Mouse (Mus musculus): Measurements from ENCODE around the gene Btg3.
A peak's percentile ranks its signal among the peaks of the same experiment; 100 is the strongest.
"Not testable (repeated sequence)": the region's sequence is repeated elsewhere in the genome, so short reads cannot be mapped to it uniquely, and the experiment has no call there.

Btg3 gene

DNA sequence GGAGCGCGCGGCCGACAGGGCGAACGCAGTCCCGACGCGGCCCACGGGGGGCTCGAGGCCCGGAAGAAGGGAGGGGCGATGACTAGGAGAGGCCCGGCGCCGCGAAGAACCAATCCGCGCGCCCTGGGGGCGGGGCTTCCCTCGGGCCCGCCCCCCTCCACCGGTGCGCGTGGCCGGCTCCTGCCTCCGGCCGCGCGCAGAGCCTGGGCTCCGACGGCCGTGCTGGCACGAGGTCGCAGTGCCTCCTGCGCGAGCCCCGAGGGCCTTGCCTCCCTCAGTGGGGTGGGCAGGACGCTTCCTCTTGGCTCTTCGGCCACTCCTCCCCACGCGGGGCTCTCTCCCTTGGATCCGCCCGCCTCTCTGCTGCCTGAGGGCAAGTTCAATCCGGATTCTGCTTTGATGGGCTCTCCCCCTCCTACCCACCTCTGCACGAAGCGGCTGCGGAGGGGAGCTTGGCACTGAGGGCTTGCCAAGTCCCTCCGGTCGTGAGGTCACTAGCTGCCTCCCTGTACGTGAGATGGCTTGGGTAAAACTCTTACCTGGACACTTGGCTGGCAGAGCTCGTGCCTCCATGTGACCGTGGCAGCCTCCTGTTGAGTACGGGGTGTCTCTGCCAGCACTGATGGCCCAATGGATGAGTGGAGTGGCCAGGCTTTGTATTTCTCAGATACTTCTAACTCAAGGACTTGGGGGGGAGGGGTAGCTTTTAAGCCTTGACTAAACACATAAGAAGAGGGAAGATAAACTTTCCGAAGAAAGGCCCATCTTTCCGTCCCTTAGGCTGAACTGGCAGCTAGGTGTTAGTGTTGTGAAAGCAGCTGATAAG is at the start of gene Btg3:
Btg3 (minus strand) TSS at position 448 of the 826 bp plus-strand sequence.
- DNase-seq (ENCODE audit: low spot score) = peak; percentile 96

DNA sequence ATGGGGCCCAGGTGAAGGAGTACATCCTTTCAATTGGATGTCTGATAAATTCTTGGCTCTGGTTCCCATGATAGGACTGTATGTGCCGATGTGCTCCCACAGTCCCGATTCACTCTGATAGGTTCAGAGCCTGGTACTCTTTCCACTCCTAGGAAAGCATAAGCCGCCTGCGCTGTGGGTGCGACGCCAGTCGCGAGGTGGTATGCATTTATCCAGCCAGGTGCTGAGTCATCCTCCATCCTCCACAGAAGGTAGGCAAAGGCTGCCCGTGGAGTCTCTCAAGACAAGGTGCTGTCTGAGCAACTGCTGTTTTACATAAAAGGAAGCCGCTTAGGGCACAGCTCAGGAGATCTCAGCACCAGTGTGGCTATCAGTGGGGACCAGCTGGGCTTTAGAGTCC is 40.7 kb upstream of the Btg3 start:
- DNase-seq (ENCODE audit: low spot score) = no peak

DNA sequence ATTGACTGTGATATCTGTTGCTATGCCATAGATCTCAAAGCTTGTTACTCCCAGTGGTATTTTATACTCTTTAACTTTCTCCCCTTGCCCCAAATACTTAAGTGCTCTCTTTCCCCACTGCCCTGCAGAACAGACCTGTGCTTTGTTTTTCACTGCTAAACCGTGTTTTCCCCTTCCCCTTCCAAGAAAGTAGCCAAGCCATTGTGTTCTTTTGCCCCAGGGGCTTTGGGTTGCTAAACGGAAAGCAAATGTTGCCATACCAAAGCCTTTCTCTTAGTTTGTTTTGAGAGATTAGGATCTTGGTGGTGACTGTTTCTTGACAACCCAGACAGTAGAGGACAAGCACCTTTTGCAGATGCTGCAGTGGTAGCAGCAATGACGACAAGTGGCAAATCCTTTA is 39.5 kb upstream of the Btg3 start:
- no peak for DNase-seq (ENCODE audit: low spot score)

DNA sequence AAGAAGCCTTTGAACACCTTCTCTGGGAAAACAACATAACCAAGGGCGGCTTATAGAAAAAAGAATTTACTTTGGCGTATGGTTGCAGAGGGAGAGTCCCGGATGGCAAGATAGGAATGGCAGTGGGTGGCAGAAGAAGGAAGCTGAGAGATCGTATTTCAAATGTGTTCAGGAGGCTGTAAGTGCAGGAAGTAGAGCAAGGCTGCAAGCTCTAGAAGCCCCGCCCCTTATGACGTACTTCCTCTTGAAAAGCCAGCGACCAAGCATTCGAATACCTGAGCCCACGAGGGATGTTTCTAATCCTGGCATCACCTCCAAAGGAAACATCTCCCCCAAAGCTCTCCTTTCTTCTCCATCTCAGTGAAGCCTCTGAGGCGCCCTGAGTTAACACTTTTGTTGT is 33.0 kb upstream of the Btg3 start:
- no peak for DNase-seq (ENCODE audit: low spot score)

DNA sequence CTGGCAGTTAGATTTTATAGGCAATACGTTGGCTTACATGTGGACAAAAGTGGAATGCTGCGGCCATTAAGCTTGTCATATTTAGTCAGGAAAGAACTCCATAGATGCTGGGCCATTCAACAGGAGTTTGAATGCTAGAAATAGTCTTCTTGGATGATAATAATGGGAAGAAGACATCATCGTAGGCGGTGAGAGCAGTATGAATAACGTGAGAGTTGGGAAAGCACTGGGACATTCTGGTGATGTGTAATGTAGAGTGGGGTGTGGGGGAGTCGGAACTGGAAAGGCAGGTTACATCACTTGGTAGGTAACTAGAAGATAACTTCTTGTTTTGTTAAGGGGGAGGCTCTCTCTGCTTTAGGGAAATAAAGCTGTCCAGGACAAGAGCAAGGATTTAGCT is 30.9 kb upstream of the Btg3 start:
- DNase-seq (ENCODE audit: low spot score) = no peak

DNA sequence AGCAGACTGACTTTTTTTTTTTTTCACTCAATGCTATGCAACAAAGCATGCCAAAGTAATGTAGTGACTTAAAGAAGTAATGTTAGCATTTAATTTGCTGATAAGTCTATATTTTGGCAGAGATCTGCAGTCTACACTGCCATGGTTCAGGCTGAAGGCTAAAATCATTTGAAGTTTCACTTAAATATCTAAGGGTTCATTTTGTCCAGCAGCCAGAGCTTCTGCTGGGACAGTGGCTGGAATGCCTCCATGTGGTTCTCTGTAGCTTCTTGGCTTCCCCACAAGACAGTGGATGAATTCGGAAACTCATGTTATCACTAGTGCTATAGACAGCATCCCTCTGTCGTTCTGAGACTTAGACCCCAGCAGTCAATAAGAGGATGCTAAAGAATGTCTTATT is 29.7 kb upstream of the Btg3 start:
- DNase-seq (ENCODE audit: low spot score) = no peak

DNA sequence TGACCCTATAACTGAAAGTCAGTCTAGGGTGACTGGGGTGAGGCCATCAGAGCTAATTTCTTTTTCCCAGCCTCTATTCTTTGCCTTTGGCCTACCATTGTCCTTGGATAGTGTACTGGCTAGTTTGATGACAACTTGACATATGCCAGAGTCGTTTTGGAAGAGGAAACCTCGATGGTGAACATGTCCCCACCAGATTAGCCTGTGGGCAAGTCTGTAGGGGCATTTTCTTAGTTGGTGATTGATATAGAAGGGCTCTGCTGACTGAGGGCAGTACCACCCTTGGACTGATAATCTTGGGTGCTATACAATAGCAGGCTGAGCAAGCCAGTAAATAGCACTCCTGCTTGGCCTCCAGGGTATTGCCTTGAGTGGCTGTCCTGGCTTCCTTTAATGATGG is 25.3 kb upstream of the Btg3 start:
- no peak for DNase-seq (ENCODE audit: low spot score)

DNA sequence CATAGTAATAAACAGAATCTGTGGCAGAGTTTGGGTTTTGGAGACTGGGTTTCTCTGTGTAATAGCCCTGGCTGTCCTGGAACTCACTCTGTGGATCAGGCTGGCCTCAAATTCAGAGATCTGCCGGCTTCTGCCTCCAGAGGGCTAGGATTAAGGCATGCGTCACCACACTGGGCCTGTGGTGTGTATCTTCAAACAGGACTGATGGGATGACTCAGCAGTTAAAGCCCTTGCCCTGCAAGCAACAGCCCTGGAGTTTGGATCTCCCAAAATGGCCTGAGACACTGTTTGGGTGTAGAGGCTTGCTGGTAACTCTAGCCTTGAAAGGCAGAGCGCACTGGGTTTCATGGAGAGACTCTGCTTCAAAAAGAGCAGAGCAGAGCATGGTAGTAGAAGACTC is 22.4 kb upstream of the Btg3 start:
- no peak for DNase-seq (ENCODE audit: low spot score)

DNA sequence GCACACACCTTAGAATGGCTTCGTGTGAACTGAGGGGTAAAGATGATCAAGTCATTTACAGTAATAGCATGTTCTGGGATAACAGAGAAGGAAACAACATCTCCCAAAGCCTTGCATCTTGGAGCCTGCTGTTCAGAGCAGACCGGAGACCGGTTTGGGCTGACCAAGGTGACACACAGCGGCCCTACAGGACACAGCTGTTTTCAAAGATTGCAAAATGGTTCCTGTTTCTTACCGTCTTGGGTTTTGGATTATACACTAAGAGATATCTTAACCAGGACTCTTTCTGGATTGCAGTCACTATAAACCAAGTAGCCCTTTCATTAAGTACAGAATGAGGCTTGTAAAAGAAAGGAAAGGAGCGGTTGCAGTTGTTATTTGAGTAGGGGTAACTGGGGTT is 21.7 kb upstream of the Btg3 start:
- DNase-seq (ENCODE audit: low spot score) = no peak

DNA sequence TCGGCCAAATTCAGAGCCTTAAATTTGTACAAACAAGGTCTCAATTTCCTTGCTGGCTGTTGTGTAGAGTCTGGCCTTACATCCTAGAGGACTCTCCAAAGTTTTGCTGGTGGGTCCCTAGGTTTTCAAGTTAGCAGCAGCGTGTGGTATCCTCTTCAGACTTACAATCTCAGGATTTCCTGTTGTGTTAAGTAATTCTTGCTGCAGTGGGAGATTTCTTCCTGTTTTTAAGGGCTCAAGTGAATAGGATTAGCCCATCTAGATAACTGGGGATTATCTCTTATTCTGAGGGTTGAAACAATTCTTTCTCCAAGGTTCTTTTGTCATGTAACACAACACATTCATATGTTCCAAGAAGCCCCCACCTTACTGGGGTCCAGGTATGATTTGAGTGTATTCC is 14.4 kb upstream of the Btg3 start:
- DNase-seq (ENCODE audit: low spot score) = no peak

DNA sequence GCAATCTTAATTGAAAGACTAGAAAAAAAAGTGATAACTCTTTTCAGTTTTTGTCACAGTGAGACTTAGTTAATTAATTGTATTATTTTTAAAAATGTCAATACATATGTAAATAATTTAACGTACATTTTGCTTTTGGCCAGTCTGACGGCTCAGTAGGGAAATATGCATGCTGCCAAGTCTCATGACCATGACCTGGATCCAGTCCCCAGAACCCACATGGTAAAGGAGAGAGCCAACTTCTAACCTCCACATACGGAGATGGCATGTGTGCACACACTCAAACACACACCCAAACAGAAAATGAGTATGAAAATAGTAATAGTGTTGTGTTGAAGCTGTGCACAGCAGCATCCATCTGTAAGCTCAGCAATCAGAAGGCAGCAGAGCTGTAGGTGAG is 13.0 kb upstream of the Btg3 start:
- no peak for DNase-seq (ENCODE audit: low spot score)

DNA sequence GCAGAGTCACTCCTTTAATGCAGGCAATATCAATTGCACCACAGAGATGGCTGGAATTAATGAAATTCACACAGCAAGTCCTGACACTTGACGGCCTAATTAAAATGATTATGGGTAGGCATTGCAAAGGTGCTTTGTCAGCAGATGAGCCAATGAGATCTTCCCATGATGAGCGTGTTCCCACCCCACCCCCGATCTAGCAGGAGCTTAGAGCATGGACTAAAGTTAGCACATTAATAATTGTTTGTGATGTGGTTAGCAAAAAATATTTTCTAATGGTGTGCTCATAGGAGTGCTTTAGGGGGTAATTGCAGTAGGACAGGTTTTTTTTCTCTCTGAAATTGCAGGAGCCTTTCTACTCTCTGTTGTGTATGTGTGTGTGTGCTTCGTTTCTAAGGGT is 12.1 kb upstream of the Btg3 start:
- DNase-seq (ENCODE audit: low spot score) = no peak

DNA sequence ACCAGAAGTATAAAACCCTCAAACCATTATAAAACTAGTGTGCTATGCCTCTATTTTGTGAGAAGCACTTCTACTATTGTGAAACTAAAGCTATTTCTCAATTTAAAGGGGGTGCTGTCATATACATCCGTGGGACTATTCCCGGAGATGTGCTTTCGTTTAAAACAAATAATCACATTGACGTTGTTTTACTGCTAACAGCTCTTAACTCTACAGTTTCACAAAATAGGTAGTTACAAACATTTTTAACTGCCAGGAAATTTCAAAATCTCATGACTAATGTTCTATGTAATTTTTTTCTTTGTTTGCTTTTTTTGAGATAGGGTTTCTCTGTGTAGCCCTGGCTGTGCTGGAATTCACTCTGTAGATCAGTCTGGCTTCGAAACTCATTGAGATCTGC is 1.5 kb upstream of the Btg3 start:
- DNase-seq (ENCODE audit: low spot score) = no peak

DNA sequence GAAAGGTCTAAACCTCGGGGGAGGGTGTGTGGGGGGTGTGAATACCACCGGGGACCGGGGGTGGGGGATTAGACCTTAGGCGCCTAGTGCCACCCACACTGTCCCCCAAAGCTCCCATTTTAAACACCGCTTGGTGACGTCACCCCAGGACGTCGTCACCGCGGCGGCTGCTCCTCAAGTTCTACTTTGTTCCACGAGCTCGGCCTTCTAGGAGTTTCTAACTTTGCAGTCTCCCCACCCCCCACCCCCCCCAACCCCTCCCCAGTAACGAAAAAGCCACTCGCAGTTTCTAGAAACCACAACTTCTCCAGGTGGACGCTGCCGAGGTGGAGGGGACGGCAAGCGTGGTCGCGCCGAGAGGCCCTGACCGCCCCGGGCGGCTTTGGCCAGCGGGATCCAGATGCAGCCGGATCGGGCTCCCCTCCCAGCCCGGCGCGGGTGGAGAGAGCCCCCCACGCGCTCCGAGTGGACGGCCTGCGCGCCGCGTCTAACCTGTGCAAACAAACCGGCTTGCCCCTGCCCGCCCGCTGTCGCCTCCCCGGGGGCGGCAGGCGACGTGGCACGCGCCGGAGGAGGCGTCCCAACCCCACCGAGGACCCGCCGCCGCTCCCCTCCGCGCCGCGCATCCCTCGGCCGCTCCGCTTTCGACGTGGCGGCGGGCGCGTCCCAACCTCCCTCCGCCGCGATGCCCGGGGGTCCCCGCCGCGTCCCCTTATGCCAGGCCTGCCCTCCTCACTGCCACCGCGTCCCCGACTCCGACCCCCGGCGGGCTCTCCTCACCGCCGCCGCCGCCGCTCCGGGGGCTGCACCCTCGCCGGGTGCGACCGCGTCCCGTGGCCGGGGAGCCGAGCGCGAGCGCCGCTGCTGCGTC is 936 bp downstream of the Btg3 start:
- DNase-seq (ENCODE audit: low spot score) = peak; percentile 74

DNA sequence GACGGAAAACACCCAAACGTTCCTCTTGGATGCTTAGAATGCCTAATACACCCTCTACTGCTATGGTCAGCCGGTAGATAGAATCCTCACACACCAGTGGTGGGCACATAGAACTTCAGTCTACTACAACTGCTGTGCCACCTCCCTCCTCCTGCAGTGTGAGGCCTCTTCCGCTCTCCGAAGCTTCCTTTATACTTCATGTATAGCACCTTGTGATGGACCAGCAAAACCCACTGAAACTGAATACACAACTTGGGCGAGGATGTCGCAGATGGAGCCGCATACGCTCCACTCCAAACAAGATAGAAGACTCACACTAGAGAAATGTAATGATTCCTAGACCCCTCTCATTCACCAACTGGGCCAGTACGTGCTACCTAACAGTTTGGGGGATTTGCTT is 1.8 kb downstream of the Btg3 start:
- peak; percentile 50 for DNase-seq (ENCODE audit: low spot score)

DNA sequence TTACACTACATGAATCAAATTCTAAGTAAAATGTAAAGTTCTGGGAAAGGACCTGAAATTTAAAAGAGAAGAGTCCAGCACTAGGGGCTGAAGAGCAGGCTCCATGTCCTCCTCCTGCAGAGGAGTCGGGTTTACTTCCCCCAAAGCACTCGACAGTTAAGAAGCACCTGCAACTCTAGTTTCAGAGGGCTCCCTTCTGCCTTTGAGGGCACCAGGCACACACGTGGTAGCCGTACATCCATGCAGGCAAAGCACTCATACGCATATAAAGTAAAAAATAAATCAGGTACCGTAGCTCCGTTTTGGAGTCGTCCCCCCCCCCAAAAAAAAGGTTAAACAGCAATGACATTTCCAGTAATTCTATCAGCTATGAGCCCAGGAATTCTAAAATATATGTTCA is 3.2 kb downstream of the Btg3 start:
- no peak for DNase-seq (ENCODE audit: low spot score)

DNA sequence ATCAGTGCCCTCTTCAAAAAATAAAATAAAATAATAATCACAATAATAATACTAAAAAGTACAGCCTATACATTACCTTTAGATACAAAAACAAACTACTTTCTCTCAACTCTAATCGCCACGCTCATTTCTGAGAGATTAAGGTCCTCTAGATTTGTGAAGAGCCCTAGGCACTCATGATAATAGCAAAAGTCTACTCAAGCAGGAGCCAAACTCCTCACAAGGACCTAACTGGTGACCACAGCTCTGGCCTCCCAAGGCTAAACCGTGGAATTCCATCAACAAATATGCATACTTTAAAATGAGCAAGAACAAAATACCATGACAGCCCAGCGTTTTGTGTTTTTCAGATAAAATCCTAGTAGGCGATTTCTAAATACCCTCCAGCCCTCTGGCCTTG is 4.2 kb downstream of the Btg3 start:
- no peak for DNase-seq (ENCODE audit: low spot score)

DNA sequence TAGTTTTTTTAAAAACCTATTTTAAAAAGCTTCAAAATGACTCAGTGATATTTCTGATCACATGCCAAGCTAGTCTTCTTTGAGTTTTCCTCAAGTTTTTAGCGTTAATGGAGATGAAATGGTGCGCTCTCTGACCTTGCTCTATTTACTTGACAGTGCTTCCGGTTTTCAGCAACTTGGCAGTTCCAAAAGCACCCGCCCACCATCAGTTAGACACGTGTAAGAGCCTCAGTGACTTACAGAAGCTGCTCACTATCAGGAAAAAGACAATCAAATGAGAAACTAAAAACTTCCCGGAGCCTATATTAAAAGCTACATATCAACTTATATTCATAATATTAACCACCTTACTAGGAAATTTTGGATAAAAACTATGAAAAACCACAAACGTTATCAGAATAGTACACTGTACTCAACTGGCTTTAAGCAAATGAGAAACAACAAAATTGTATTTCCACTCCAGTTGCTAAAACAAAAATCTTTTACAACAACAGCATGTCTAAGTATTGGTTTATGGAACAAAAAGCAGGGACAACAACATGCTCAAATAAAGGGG is 5.4 kb downstream of the Btg3 start:
- no peak for DNase-seq (ENCODE audit: low spot score)

DNA sequence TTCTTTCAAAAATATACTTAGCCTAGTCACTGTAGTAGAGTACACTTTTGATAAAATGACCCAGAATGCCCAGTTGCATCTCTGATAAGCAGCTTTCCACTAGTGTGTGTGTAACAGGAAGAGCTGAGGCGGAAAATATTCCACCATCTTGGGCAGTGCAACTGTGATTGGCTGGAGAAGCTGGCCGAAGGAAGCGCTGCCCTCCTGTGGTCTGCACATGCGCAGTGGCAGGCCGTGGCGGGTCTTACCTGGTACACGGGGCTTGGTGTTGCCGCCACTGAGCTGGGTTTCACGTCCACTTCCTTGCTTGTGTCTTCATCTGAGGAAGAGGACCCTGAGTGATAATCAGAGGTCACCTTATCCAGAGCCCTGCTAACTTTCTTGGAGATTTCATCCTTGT is 12.4 kb downstream of the Btg3 start:
- not testable (repeated sequence) for DNase-seq (ENCODE audit: low spot score)

DNA sequence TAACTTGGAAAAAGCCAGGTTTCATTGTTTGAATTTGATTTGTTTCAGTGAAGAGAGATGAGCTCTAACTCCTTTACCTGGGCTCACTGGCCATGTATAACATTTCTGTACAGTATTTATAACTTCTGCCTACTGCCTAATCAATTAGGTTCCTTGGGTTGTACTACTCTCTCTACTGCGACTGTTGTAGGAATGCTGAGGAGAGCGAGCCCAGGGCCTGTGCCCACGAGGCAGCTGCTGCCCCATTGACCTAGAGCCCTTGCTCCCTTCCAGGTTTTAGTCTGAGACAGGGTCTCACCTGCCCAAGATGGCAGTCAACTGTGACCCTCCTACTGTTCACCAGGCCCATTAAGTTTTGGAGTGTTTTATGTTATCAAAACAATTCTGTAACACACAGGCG is 15.5 kb downstream of the Btg3 start:
- DNase-seq (ENCODE audit: low spot score) = no peak

DNA sequence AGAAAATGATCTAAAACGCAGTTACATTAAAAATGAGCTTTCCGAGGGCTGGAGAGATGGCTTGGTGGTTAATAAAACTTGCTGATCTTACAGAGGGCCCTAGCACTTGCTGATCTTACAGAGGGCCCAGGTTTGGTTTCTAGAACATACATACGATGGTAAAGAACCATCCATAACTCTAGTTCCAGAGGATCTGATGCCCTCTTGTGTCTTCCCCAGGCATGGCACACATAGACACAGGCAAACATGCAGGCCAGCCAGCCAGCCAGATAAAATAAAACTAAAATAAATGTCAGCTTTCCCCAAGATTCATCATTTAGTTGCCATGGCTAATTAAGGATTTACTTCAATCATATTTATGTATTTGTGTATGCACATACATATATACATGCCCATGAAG is 19.2 kb downstream of the Btg3 start:
- no peak for DNase-seq (ENCODE audit: low spot score)

DNA sequence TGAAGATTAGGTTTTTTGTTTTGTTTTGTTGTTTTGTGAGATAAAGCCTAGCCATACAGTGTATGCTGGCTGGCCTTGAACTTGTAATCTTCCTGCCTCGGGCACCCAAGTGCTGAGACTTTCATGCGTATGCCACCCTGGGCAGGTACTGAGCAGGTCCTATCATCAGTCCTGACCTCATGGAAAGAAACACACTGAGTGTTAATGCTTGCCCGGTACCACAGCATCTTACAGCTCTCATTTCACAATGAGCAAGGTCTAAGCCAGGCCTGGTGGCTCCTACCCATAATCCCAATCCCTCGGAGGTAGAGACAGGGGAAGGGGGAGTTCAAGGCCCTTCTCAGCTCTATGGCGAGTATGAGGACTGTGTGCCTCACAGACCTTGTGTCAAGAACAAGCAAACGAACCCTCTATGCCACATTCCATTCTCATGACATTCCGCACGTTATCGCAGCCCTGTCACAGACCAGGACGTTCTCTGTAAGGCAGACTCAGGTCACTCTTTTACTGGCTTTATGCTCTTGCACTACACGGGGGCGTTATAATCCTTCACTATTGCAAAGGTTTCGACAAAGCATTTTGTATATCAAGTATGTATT is 29.6 kb downstream of the Btg3 start:
- no peak for DNase-seq (ENCODE audit: low spot score)
